Mouse (Mus musculus) limb, embryonic 15.5 days (tissue): ENCODE data around the gene Rp9. TPM values are rescaled to one million over a fixed set of nuclear protein-coding genes. Genes with fewer than 3 reads are reported as not detected.

Experiments used
- ATAC-seq: fragments of 200-750 bp; cut with Nextera tagmentation; 2 replicates; pipeline ENCODE4 v1.8.0; 2017; ENCODE audit warnings: low read depth, moderate TSS enrichment; ENCODE audit not compliant: insufficient number of reproducible peaks, low FRiP score, low TSS enrichment
- H3K27ac ChIP-seq: fragments of 300-500 bp; sonication (generic); 2 replicates; pipeline ENCODE4 v1.5.1; 2015; ENCODE audit warnings: moderate library complexity, mild to moderate bottlenecking, inconsistent platforms
- H3K27me3 ChIP-seq: fragments of 300-500 bp; sonication (generic); 2 replicates; pipeline ENCODE4 v1.6.1; 2015; ENCODE audit warnings: inconsistent platforms
- H3K36me3 ChIP-seq: fragments of 300-500 bp; sonication (generic); 2 replicates; pipeline ENCODE4 v1.6.1; 2015; ENCODE audit warnings: inconsistent platforms
- H3K4me1 ChIP-seq: fragments of 300-500 bp; sonication (generic); 2 replicates; pipeline ENCODE4 v1.6.1; 2015; ENCODE audit warnings: inconsistent platforms
- H3K4me2 ChIP-seq: fragments of 300-500 bp; sonication (generic); 2 replicates; pipeline ENCODE4 v1.6.1; 2015; ENCODE audit warnings: mild to moderate bottlenecking, inconsistent platforms
- H3K4me3 ChIP-seq: fragments of 300-500 bp; sonication (generic); 2 replicates; pipeline ENCODE4 v1.5.1; 2015; ENCODE audit warnings: mild to moderate bottlenecking, inconsistent platforms
- H3K9ac ChIP-seq: fragments of 300-500 bp; sonication (generic); 2 replicates; pipeline ENCODE4 v1.6.1; 2015; ENCODE audit warnings: inconsistent platforms
- H3K9me3 ChIP-seq: fragments of 300-500 bp; sonication (generic); 2 replicates; pipeline ENCODE4 v1.6.1; 2016; ENCODE audit warnings: inconsistent platforms
- whole genome bisulfite sequencing: fragments of 180-500 bp; shearing (Covaris S2); methylation state at CpG from one replicate; pipeline ENCODE4 v1.1.7; 2015; 5-methylcytosine and 5-hydroxymethylcytosine counted together
- polyA plus RNA-seq: library from polyadenylated mRNA; unstranded; fragments of >200 nt; fragmentation: Nextera tagmentation; extraction: Ambion mirVana; gene quantifications from 2 replicates; pipeline ENCODE4 v1.2.1, GENCODE M21; 2015

Gene Rp9
- polyA plus RNA-seq, 1 experiment from 2014 or later = 63.0 TPM

- no peaks in the 10 kb centered on the region for H3K36me3 ChIP-seq
- H3K27ac ChIP-seq = no peak overlapping the region
- no peak overlapping the region for H3K9ac ChIP-seq
- peaks cover 18% of the 10 kb centered on the region for H3K4me1 ChIP-seq
- H3K27me3 ChIP-seq = no peaks in the 10 kb centered on the region
- H3K4me3 ChIP-seq = no peak overlapping the region
- no peak for ATAC-seq
- no peak overlapping the region for H3K4me2 ChIP-seq
- H3K9me3 ChIP-seq = no peaks in the 10 kb centered on the region
- WGBS = 72% methylated on average over 2 of the region's 2 CpGs
Measured at GRCm38 (mm10) chr9:22433221-22433620, 36.3 kb downstream of the Rp9 start.

DNA sequence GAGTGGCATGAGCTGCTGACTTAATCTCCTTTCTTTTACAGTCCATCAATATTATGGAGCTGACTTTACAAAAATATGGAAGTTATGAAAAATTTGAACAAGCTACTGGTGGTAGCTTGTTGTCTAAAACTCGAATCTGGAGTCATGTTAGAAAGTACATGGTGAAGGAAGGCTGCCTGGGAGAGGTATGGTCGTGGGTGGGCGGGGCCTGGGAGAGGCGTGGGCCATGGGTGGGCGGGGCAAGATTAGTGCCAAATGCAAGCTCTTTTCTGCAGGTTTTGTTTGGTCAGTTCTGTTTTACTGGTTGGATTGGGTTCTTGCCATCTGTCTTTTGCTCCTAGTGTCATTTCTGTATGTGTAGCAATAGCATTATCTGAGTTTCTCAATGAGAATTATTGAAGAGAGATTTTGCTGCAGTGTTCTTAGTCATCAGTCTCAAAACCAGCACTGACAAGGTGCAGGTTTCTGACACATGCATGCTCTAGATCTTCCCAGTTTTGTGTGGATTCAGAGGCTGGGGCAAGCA, 39.2 kb downstream of the Rp9 start:
- H3K9ac ChIP-seq = no peak overlapping the region
- H3K27ac ChIP-seq = no peak overlapping the region
- H3K4me1 ChIP-seq = peaks cover 20% of the 10 kb centered on the region
- H3K27me3 ChIP-seq = no peaks in the 10 kb centered on the region
- no peaks in the 10 kb centered on the region for H3K9me3 ChIP-seq
- H3K36me3 ChIP-seq = no peaks in the 10 kb centered on the region
- 21% methylated on average over 5 of the region's 5 CpGs for WGBS
- no peak for ATAC-seq
- 0 out of 2 replicates have a peak overlapping the region, but pooled peaks have one; percentile 31 for H3K4me2 ChIP-seq
- H3K4me3 ChIP-seq = no peak overlapping the region

DNA sequence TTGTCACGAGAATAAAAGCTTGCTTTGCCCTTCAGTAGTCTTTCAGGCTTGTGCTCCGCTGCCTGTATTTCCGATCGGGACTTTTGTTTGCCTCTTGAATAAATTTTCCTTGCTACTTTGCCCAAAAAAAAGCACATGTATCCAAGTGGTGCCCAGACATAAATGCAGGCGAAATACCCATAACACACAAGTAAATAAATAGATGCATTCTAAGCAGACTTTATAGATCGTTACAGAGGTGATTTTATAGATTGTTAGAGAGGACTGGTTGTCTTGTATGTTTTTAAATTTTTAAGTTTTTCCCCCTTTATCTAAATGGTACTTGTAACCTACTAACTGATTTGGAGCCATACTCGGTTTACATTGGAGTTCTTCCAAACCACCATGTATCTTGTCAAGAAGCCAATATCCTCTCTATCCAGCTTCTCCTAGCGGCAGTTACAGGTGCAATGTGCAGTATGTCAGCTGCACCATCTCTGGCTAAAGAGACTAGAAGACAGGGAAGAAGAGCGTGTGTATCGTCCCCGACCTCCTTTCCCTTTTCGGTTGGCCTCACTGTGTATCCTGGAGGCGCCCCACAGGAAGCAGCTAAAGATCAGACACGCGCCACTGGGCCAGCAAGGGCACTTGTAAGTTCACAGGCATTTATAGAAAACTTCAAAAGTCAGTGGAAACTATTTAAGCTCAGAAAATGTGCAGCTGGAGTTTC, 39.9 kb downstream of the Rp9 start:
- Histone ChIP-seq H3K4me2 (peak overlapping the region; percentile 31; the same call in 1 of the 2 replicates), H3K36me3 (no peaks in the 10 kb centered on the region), H3K4me3 (no peak overlapping the region), H3K9me3 (no peaks in the 10 kb centered on the region), H3K27ac (no peak overlapping the region), H3K9ac (no peak overlapping the region), H3K4me1 (peaks cover 20% of the 10 kb centered on the region), H3K27me3 (no peaks in the 10 kb centered on the region)
- ATAC-seq = no peak
- WGBS = 31% methylated on average over 15 of the region's 15 CpGs

DNA sequence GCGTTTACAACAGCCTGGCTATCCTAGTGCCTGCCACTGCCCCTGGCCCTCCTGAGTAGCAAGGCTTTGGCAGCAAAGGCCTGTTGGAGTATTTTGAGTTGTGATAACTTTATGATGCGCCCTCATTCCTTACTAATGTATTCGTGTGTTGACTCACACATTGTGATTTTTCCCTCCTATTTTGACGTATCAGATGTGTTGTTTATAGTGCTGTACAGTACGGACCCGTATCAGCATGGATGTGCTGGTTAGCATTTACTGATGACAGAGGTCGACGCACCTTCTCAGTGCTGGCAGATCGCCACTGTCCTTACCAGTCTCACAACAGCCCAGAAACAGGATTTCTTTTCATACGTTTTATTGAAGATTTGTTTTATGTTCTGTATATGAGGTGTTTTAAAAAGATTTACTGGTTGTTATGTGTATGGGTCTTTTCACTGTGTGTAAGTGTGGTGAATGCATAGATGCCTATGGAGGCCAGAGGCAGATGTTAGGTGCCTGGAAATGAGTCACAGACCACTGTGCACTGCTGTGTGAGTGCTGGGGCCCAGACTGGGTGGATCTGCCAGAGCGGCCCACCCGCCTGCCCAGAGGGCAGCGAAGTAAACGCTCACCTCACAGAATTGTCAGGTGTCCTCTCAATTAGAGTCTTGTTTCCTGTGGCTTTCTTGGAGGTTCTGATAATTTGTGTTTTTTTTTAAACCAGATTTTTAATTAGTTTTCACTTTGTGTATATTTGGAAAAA, 40.7 kb downstream of the Rp9 start:
- Histone ChIP-seq H3K4me3 (no peak overlapping the region), H3K9ac (no peak overlapping the region), H3K4me2 (no peak overlapping the region), H3K27me3 (no peaks in the 10 kb centered on the region), H3K27ac (no peak overlapping the region), H3K9me3 (no peaks in the 10 kb centered on the region), H3K4me1 (peaks cover 20% of the 10 kb centered on the region), H3K36me3 (no peaks in the 10 kb centered on the region)
- no peak for ATAC-seq
- WGBS = 48% methylated on average over 14 of the region's 14 CpGs

GRCm38 (mm10) chr9:22428028-22428665, 41.4 kb downstream of the Rp9 start:
- Histone ChIP-seq H3K27ac (no peak overlapping the region), H3K27me3 (no peaks in the 10 kb centered on the region), H3K9ac (no peak overlapping the region), H3K4me3 (no peak overlapping the region), H3K9me3 (no peaks in the 10 kb centered on the region), H3K4me1 (peaks cover 20% of the 10 kb centered on the region), H3K36me3 (no peaks in the 10 kb centered on the region), H3K4me2 (no peak overlapping the region)
- 13% methylated on average over 3 of the region's 4 CpGs for WGBS
- ATAC-seq = no peak

- H3K4me2 ChIP-seq = no peak overlapping the region
- H3K36me3 ChIP-seq = no peaks in the 10 kb centered on the region
- H3K4me3 ChIP-seq = no peak overlapping the region
- H3K9me3 ChIP-seq = no peaks in the 10 kb centered on the region
- no peak overlapping the region for H3K9ac ChIP-seq
- 92% methylated on average over 4 of the region's 4 CpGs for WGBS
- no peak for ATAC-seq
- peaks cover 12% of the 10 kb centered on the region for H3K4me1 ChIP-seq
- H3K27me3 ChIP-seq = no peaks in the 10 kb centered on the region
- no peak overlapping the region for H3K27ac ChIP-seq
Measured at GRCm38 (mm10) chr9:22424719-22425118, 44.8 kb downstream of the Rp9 start.

GRCm38 (mm10) chr9:22424196-22424595, 45.3 kb downstream of the Rp9 start:
- Histone ChIP-seq H3K9ac (no peak overlapping the region), H3K4me1 (peaks cover 11% of the 10 kb centered on the region), H3K36me3 (no peaks in the 10 kb centered on the region), H3K4me3 (no peak overlapping the region), H3K27me3 (no peaks in the 10 kb centered on the region), H3K27ac (no peak overlapping the region), H3K9me3 (no peaks in the 10 kb centered on the region), H3K4me2 (no peak overlapping the region)
- 71% methylated on average over 10 of the region's 10 CpGs for WGBS
- ATAC-seq = no peak

DNA sequence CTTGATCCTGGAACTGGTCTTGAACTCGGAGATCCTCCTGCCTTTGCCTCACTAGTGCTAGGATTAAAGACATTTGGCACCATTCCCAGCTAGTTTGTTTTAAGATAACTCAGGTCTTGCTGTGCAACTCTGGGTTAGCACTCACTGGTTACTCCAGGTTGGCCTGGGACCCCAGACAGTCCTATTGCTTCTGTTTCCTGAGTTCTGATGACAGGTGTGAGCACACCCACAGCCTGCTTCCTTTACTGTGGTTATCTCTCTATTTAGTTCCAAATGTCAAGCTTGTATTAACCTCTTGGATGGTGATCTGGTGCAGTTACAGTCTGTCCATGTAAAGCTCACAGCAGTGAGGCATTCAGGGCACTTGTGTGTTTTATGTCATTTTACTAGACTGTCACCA, 46.0 kb downstream of the Rp9 start:
- Histone ChIP-seq H3K27ac (no peak overlapping the region), H3K36me3 (no peaks in the 10 kb centered on the region), H3K4me3 (no peak overlapping the region), H3K9ac (no peak overlapping the region), H3K27me3 (no peaks in the 10 kb centered on the region), H3K4me1 (peaks cover 5% of the 10 kb centered on the region; the same call in 1 of the 2 replicates), H3K4me2 (no peak overlapping the region), H3K9me3 (no peaks in the 10 kb centered on the region)
- no peak for ATAC-seq
- WGBS = 46% methylated on average over 1 of the region's 1 CpGs

DNA sequence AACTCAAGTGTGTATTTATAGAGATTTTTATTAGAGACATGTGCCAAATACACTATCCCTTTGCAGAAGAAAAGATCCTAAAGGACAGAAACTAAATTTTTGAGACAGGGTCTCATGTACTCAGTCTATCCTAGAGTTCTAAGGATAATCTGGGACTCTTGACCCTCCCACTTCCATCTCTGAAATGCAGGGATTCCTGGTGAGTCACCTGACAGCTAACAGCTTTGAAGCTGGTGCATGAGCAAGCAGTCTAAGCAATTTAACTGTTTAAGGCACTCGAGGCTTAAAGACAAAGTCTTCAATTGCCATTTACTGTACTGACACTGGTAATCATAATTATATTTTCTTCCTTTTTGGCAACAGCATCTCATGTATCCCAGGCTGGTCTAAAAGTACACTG, 47.0 kb downstream of the Rp9 start:
- Histone ChIP-seq H3K9ac (no peak overlapping the region), H3K36me3 (no peaks in the 10 kb centered on the region), H3K27me3 (no peaks in the 10 kb centered on the region), H3K27ac (no peak overlapping the region), H3K4me1 (no peaks in the 10 kb centered on the region), H3K9me3 (no peaks in the 10 kb centered on the region), H3K4me3 (no peak overlapping the region), H3K4me2 (no peak overlapping the region)
- WGBS = 39% methylated on average over 1 of the region's 1 CpGs
- ATAC-seq = no peak

GRCm38 (mm10) chr9:22420491-22420890, 49.1 kb downstream of the Rp9 start:
- Histone ChIP-seq H3K27ac (no peak overlapping the region), H3K4me1 (no peaks in the 10 kb centered on the region), H3K36me3 (no peaks in the 10 kb centered on the region), H3K27me3 (no peaks in the 10 kb centered on the region), H3K4me3 (no peak overlapping the region), H3K4me2 (no peak overlapping the region), H3K9ac (no peak overlapping the region), H3K9me3 (no peaks in the 10 kb centered on the region)
- no peak for ATAC-seq
- 56% methylated on average over 7 of the region's 7 CpGs for WGBS

DNA sequence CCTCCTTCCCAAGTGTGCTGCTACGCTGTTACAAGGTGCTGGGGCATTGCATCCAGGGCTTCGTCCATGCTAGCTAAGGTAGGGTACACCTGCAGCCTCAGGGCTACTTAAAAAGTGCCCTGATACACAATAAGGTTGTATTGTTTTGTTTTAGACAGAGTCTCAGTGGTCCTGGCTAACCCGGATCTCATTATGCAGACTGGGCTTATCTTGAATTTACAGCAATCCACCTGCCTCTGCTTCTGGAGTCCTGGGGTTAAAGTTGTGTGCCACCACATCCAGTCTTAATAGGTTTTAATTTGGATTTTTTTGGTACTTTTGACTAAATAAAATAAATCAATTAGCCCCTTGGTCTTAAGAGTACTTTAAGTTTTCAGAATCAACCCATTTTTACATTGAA, 49.7 kb downstream of the Rp9 start:
- Histone ChIP-seq H3K27ac (no peak overlapping the region), H3K4me2 (no peak overlapping the region), H3K36me3 (no peaks in the 10 kb centered on the region), H3K9ac (no peak overlapping the region), H3K4me3 (no peak overlapping the region), H3K4me1 (no peaks in the 10 kb centered on the region), H3K27me3 (no peaks in the 10 kb centered on the region), H3K9me3 (no peaks in the 10 kb centered on the region)
- 83% methylated on average over 3 of the region's 3 CpGs for WGBS
- ATAC-seq = no peak

DNA sequence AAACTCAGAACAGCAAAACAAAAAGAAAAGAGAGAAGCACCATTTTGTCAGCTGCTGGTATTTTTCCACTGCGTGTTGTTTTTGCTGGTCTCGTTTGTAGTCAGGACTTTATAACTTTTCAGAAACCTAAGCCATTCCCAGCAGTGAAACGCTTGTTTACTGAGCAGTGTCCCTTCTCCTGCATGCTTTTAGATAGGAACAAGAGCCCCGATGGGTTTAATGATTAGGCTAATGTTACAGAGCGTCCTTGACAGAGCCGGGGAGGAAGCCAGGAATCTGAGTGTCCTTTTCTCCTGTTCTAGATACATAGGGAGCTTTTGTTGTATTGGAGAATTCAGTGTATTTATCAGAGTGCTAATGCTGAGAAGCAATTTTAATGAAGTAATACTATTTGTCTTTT, 52.0 kb downstream of the Rp9 start:
- no peak overlapping the region for H3K27ac ChIP-seq
- no peaks in the 10 kb centered on the region for H3K36me3 ChIP-seq
- no peaks in the 10 kb centered on the region for H3K9me3 ChIP-seq
- no peaks in the 10 kb centered on the region for H3K4me1 ChIP-seq
- 48% methylated on average over 6 of the region's 6 CpGs for WGBS
- H3K27me3 ChIP-seq = no peaks in the 10 kb centered on the region
- H3K9ac ChIP-seq = no peak overlapping the region
- H3K4me2 ChIP-seq = no peak overlapping the region
- no peak for ATAC-seq
- H3K4me3 ChIP-seq = no peak overlapping the region
